Mouse (Mus musculus) myocyte (in vitro differentiated cells): ENCODE measurements around the gene Prkg1.

Experiments used
- CEBPB ChIP-seq: IDR thresholded peaks from 2 replicates; pipeline ENCODE4 v1.6.1; 2011; ENCODE audit warnings: mild to moderate bottlenecking, moderate library complexity; ENCODE audit not compliant: poor library complexity, insufficient read depth, severe bottlenecking
- E2F4 ChIP-seq: IDR thresholded peaks from one replicate; pipeline ENCODE4 v1.6.1; 2011; ENCODE audit warnings: mild to moderate bottlenecking, control low read depth, moderate library complexity; ENCODE audit not compliant: insufficient read depth
- MYOD1 ChIP-seq, 3 experiments: IDR thresholded peaks; one replicate each; pipeline ENCODE4 v1.6.1; 2011; ENCODE audit warnings: control low read depth in 2 of 3, low read depth in 2 of 3, mild to moderate bottlenecking in 2 of 3, moderate library complexity in 1 of 3; ENCODE audit not compliant: insufficient read length in 2 of 3, control insufficient read depth in 1 of 3
- MYOG ChIP-seq, 3 experiments: IDR thresholded peaks; one replicate each; pipeline ENCODE4 v1.6.1; 2011; ENCODE audit warnings: control low read depth in 2 of 3, low read depth in 2 of 3, mild to moderate bottlenecking in 2 of 3; ENCODE audit not compliant: insufficient read length in 2 of 3, control insufficient read depth in 1 of 3, insufficient read depth in 1 of 3
- POLR2A ChIP-seq: IDR thresholded peaks from one replicate; pipeline ENCODE4 v1.6.1; 2011; ENCODE audit warnings: low read depth, mild to moderate bottlenecking, control low read depth, moderate library complexity; ENCODE audit not compliant: insufficient read length
- POLR2AphosphoS2 ChIP-seq: IDR thresholded peaks from one replicate; pipeline ENCODE4 v1.6.1; 2011; ENCODE audit warnings: low read depth, control low read depth; ENCODE audit not compliant: insufficient read length
- TCF12 ChIP-seq: IDR thresholded peaks from one replicate; pipeline ENCODE4 v1.6.1; 2011; ENCODE audit warnings: mild to moderate bottlenecking, control low read depth; ENCODE audit not compliant: poor library complexity, insufficient read depth, severe bottlenecking
- USF1 ChIP-seq: IDR thresholded peaks from one replicate; pipeline ENCODE4 v1.6.1; 2011; ENCODE audit warnings: low read depth, mild to moderate bottlenecking, control low read depth, moderate library complexity

GRCm38 (mm10) chr19:31396096-31396495, 368.7 kb downstream of the Prkg1 start:
- TF ChIP-seq MYOG (IDR thresholded peaks at IDR 0.05; ENCODE audit: control insufficient read depth in 1 of 3, insufficient read depth in 1 of 3, insufficient read length in 2 of 3, low read depth in 2 of 3) (no peak), POLR2A (no peak), CEBPB (no peak), USF1 (no peak), MYOD1 (IDR thresholded peaks at IDR 0.05; ENCODE audit: control insufficient read depth in 1 of 3, insufficient read length in 2 of 3, low read depth in 2 of 3) (no peak), TCF12 (no peak), E2F4 (no peak), POLR2AphosphoS2 (no peak)
